Mouse (Mus musculus) embryonic fibroblast, embryonic 13.5 days (primary cell): ENCODE results near the gene Fam178b.

Experiments used
- CTCF ChIP-seq: IDR thresholded peaks from 2 replicates; pipeline ENCODE4 v1.5.1; 2011; ENCODE audit warnings: mild to moderate bottlenecking, control low read depth, low read length, moderate library complexity, borderline replicate concordance; ENCODE audit not compliant: insufficient read depth
- POLR2A ChIP-seq: IDR thresholded peaks from 2 replicates; pipeline ENCODE4 v1.6.1; 2011; ENCODE audit warnings: low read depth, mild to moderate bottlenecking, control low read depth, low read length, moderate library complexity

GRCm38 (mm10) chr1:36614584-36614983 lies 68.4 kb downstream of the Fam178b start:
- TF ChIP-seq CTCF (no peak), POLR2A (no peak)
